Mouse (Mus musculus): Measurements from ENCODE around the gene Cdca7. TPM values are rescaled to one million over a fixed set of nuclear protein-coding genes. Genes with fewer than 3 reads are reported as not detected.

Cdca7 gene
- polyA plus RNA-seq, 1 experiment, result 25.8 TPM

DNA sequence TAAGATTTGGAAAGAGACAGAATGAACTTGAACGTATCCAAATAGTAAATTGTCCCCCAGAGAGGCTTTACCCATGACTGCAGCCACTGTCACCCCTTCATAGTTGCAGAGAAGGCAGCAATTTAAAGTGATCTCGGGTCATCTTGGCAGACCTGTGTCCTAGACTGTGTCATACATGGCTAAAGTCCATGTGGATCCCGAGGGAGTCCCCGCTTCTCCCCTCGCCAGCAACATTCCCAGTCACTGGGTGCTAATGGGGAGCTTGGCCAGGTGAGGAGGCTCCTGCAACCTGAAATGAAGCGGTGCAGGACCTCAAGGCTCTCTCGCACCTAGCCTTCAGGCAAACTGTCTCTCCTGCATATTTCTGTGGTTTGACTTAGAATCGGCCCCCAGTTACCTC lies 32.9 kb downstream of the Cdca7 start:
- TF ChIP-seq CTCF (IDR thresholded peaks at IDR 0.05; ENCODE audit: borderline replicate concordance, insufficient read depth, low read length), result no peak
- no peak for TF ChIP-seq POLR2A (IDR thresholded peaks at IDR 0.05; ENCODE audit: low read depth, low read length)

DNA sequence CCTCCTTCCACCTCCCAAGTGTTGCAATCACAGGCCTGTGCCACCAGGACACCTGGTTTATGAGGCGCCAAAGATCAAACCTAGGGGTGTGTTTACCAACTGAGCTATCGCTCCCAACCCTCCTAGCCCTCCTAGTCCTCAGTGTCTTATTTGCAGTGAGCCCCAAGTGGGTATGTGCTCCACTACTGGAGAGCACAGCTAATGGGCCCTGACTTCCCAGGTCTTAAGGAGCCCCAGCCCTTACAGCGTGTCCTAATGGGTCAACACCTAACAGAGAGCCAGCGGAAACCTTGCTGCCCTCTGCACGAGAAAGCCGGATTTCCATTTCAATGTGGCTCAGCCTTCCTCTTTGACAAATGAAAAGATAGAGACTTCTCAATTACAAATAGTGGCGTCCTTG lies 39.6 kb downstream of the Cdca7 start:
- Histone ChIP-seq H3K4me1 (ENCODE audit: control insufficient read depth, insufficient read depth, low read length) (no peaks in the 10 kb centered on the region), H3K27ac (ENCODE audit: insufficient read depth, low read length) (no peak overlapping the region), H3K4me3 (ENCODE audit: insufficient read depth, low read length) (no peak overlapping the region)
- no peak for TF ChIP-seq POLR2A (IDR thresholded peaks at IDR 0.05; ENCODE audit: low read depth, low read length)
- TF ChIP-seq CTCF (IDR thresholded peaks at IDR 0.05; ENCODE audit: borderline replicate concordance, insufficient read depth, low read length), result no peak

More for the DNA sequence above, 32.9 kb downstream of the Cdca7 start:
- Histone ChIP-seq H3K4me1 (ENCODE audit: control insufficient read depth, insufficient read depth, low read length) (no peaks in the 10 kb centered on the region), H3K27ac (ENCODE audit: insufficient read depth, low read length) (no peak overlapping the region), H3K4me3 (ENCODE audit: insufficient read depth, low read length) (no peak overlapping the region)

- H3K4me3 ChIP-seq (ENCODE audit: insufficient read depth, low read length), result no peak overlapping the region
- H3K4me1 ChIP-seq (ENCODE audit: control insufficient read depth, insufficient read depth, low read length), result no peaks in the 10 kb centered on the region
- H3K27ac ChIP-seq (ENCODE audit: insufficient read depth, low read length), result no peak overlapping the region
- no peak for TF ChIP-seq POLR2A (IDR thresholded peaks at IDR 0.05; ENCODE audit: low read depth, low read length)
- TF ChIP-seq CTCF (IDR thresholded peaks at IDR 0.05; ENCODE audit: borderline replicate concordance, insufficient read depth, low read length), result peak; percentile 53; the same call in 1 of the 2 replicates
Measured at GRCm38 (mm10) chr2:72515971-72516719, 40.2 kb downstream of the Cdca7 start.

- H3K4me3 ChIP-seq (ENCODE audit: insufficient read depth, low read length), result no peak overlapping the region
- no peaks in the 10 kb centered on the region for H3K4me1 ChIP-seq (ENCODE audit: control insufficient read depth, insufficient read depth, low read length)
- H3K27ac ChIP-seq (ENCODE audit: insufficient read depth, low read length), result no peak overlapping the region
- TF ChIP-seq CTCF (IDR thresholded peaks at IDR 0.05; ENCODE audit: borderline replicate concordance, insufficient read depth, low read length) (no peak), POLR2A (IDR thresholded peaks at IDR 0.05; ENCODE audit: low read depth, low read length) (no peak)
Measured at GRCm38 (mm10) chr2:72516720-72517089, 40.7 kb downstream of the Cdca7 start.

DNA sequence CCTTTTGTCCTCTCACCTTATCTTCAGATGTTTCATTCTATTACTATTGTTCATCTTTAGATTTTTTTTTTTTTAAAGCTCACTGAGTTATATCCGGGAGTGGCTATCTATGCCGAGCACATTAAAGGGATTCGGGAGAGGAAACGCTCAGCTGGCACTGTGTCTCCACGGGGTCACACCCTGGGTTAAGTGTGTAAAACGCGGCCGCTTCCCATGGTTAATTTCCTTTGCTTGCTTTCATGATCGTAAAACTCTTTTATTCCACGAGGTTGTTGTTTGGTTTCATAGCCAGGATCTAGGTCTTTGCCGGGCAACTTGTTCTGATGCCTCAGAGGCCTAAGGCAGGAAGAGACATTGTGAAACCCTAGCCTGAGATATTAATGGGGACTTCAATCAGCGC lies 48.1 kb downstream of the Cdca7 start:
- H3K27ac ChIP-seq (ENCODE audit: insufficient read depth, low read length), result no peak overlapping the region
- TF ChIP-seq CTCF (IDR thresholded peaks at IDR 0.05; ENCODE audit: borderline replicate concordance, insufficient read depth, low read length) (no peak), POLR2A (IDR thresholded peaks at IDR 0.05; ENCODE audit: low read depth, low read length) (no peak)
- H3K4me3 ChIP-seq (ENCODE audit: insufficient read depth, low read length), result no peak overlapping the region
- H3K4me1 ChIP-seq (ENCODE audit: control insufficient read depth, insufficient read depth, low read length), result no peaks in the 10 kb centered on the region

GRCm38 (mm10) chr2:72525556-72525955 lies 49.6 kb downstream of the Cdca7 start:
- H3K4me3 ChIP-seq (ENCODE audit: insufficient read depth, low read length), result no peak overlapping the region
- H3K4me1 ChIP-seq (ENCODE audit: control insufficient read depth, insufficient read depth, low read length), result no peaks in the 10 kb centered on the region
- H3K27ac ChIP-seq (ENCODE audit: insufficient read depth, low read length), result no peak overlapping the region
- TF ChIP-seq CTCF (IDR thresholded peaks at IDR 0.05; ENCODE audit: borderline replicate concordance, insufficient read depth, low read length) (no peak), POLR2A (IDR thresholded peaks at IDR 0.05; ENCODE audit: low read depth, low read length) (no peak)

DNA sequence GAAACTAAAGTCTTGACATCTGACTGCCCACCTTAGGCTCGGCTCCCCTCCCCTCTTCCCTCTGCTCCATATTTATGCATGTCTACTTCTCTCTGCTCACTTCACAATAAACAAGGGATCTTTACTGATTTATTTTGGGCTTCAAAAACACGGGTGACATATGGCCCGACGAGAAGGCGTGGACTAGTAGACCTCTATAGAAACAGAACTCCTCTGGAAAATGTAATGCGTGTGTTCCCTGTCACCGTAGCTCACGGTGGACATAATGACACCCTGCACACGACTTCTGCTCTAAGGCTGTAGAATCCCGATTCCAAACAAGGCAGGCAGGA lies 53.0 kb downstream of the Cdca7 start:
- H3K27ac ChIP-seq (ENCODE audit: insufficient read depth, low read length), result no peak overlapping the region
- no peak for TF ChIP-seq POLR2A (IDR thresholded peaks at IDR 0.05; ENCODE audit: low read depth, low read length)
- TF ChIP-seq CTCF (IDR thresholded peaks at IDR 0.05; ENCODE audit: borderline replicate concordance, insufficient read depth, low read length), result no peak
- H3K4me1 ChIP-seq (ENCODE audit: control insufficient read depth, insufficient read depth, low read length), result no peaks in the 10 kb centered on the region
- no peak overlapping the region for H3K4me3 ChIP-seq (ENCODE audit: insufficient read depth, low read length)

DNA sequence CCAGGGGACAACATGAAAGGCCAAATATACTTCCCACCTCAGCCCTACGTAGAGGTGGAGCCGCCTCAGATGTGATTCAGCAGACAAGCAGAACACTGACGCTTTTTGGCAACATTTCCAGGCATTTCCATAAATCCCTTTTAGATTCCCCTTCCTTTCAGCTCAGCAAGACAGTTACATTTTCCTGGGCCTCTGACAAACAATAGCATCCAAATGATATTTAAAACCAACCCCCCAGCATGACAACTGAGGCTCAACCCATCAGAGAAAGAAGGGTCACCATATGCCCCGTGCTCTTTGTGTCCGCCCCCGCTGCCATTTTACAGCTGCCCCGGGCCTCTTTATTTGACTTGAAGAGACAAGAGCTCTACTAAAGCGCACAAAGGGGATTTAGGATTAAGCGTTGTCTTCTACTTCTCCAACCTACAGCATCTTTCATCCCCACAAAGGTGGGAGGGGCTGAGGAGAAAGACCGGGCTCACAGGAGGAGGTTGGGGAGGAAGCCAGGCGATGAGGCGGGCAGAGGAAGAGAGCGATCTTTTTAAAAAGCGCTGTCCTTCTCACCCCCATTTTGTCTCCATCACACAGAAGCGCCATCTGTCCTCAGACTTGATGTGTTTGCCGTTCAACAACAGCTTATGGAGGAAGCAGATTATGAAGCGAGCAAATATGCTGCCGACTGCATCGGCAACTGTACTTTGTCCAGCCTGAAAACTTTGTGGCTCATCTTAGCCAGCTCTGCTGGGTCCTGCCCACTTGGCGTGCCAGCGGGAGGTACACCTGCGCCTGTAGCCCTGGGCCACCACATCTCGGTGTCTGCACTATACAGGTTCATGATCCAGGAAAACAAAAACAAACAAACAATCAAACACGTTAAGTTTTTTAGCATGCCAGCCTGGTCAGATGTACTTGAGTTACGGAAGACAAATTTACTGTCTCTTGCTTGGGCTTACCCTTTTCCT lies 53.7 kb downstream of the Cdca7 start:
- Histone ChIP-seq H3K4me1 (ENCODE audit: control insufficient read depth, insufficient read depth, low read length) (no peaks in the 10 kb centered on the region), H3K4me3 (ENCODE audit: insufficient read depth, low read length) (no peak overlapping the region), H3K27ac (ENCODE audit: insufficient read depth, low read length) (no peak overlapping the region)
- TF ChIP-seq POLR2A (IDR thresholded peaks at IDR 0.05; ENCODE audit: low read depth, low read length) (no peak), CTCF (IDR thresholded peaks at IDR 0.05; ENCODE audit: borderline replicate concordance, insufficient read depth, low read length) (no peak)

GRCm38 (mm10) chr2:72535889-72536288 lies 59.9 kb downstream of the Cdca7 start:
- H3K4me1 ChIP-seq (ENCODE audit: control insufficient read depth, insufficient read depth, low read length), result no peaks in the 10 kb centered on the region
- no peak overlapping the region for H3K27ac ChIP-seq (ENCODE audit: insufficient read depth, low read length)
- no peak overlapping the region for H3K4me3 ChIP-seq (ENCODE audit: insufficient read depth, low read length)
- TF ChIP-seq CTCF (IDR thresholded peaks at IDR 0.05; ENCODE audit: borderline replicate concordance, insufficient read depth, low read length) (no peak), POLR2A (IDR thresholded peaks at IDR 0.05; ENCODE audit: low read depth, low read length) (no peak)

Other genes with a start within 250 kb of the Cdca7 start
- 103 and 118 TPM in 2 replicates for gene Map3k20, start 190.5 kb upstream of the Cdca7 start, polyA plus RNA-seq (2011; ENCODE audit: insufficient read length, low read depth, missing spikeins)

Data from embryonic fibroblast, embryonic 13.5 days (primary cell).